Mouse (Mus musculus) hindbrain, embryonic 11.5 days (tissue): ENCODE results near the gene Tex22. TPM values are rescaled to one million over a fixed set of nuclear protein-coding genes. Genes with fewer than 3 reads are reported as not detected.

Experiments
- ATAC-seq: fragments of 200-750 bp; cut with Nextera tagmentation; 2 replicates; pipeline ENCODE4 v1.8.0; 2017; ENCODE audit warnings: mild to moderate bottlenecking, moderate TSS enrichment, moderate library complexity; ENCODE audit not compliant: low FRiP score
- DNase-seq: peaks from one replicate; pipeline ENCODE4 v3.0.0-alpha.2; 2015; ENCODE audit warnings: low spot score
- H3K27ac ChIP-seq: fragments of 300-500 bp; sonication (generic); 2 replicates; pipeline ENCODE4 v1.5.1; 2014; ENCODE audit warnings: mild to moderate bottlenecking, low read depth, low read length
- H3K27me3 ChIP-seq: fragments of 300-500 bp; sonication (generic); 2 replicates; pipeline ENCODE4 v1.6.1; 2014; ENCODE audit warnings: mild to moderate bottlenecking, low read length, moderate library complexity, mixed read lengths; ENCODE audit not compliant: control insufficient read depth, insufficient read depth
- H3K36me3 ChIP-seq: fragments of 300-500 bp; sonication (generic); 2 replicates; pipeline ENCODE4 v1.6.1; 2014; ENCODE audit warnings: mild to moderate bottlenecking, low read length, moderate library complexity, mixed read lengths; ENCODE audit not compliant: control insufficient read depth, insufficient read depth
- H3K4me1 ChIP-seq: fragments of 300-500 bp; sonication (generic); replicated peaks from 2 replicates; pipeline ENCODE4 v1.6.1; 2014; ENCODE audit warnings: low read length, mixed read lengths; ENCODE audit not compliant: control insufficient read depth, insufficient read depth
- H3K4me2 ChIP-seq: fragments of 300-500 bp; sonication (generic); replicated peaks from 2 replicates; pipeline ENCODE4 v1.6.1; 2014; ENCODE audit warnings: mild to moderate bottlenecking, low read depth, low read length
- H3K4me3 ChIP-seq: fragments of 300-500 bp; sonication (generic); 2 replicates; pipeline ENCODE4 v1.5.1; 2014; ENCODE audit warnings: low read depth, low read length
- H3K9ac ChIP-seq: fragments of 300-500 bp; sonication (generic); 2 replicates; pipeline ENCODE4 v1.6.1; 2014; ENCODE audit warnings: low read depth, low read length
- H3K9me3 ChIP-seq: fragments of 300-500 bp; sonication (generic); 2 replicates; pipeline ENCODE4 v1.6.1; 2016; ENCODE audit warnings: low read length; ENCODE audit not compliant: control insufficient read depth
- WGBS: fragments of 180-500 bp; shearing (Covaris S2); extraction: QIAGEN DNeasy Blood & Tissue Kit; methylation state at CpG from one replicate; pipeline ENCODE4 v1.1.7; 2014; 5-methylcytosine and 5-hydroxymethylcytosine counted together
- polyA plus RNA-seq: library from polyadenylated mRNA; unstranded; fragments of >200 nt; fragmentation: Nextera tagmentation; extraction: Ambion mirVana; gene quantifications from 2 replicates; pipeline ENCODE4 v1.2.1, GENCODE M21; 2014

Tex22 gene
- polyA plus RNA-seq, 1 experiment from 2014 or later, result 0.26 TPM

DNA sequence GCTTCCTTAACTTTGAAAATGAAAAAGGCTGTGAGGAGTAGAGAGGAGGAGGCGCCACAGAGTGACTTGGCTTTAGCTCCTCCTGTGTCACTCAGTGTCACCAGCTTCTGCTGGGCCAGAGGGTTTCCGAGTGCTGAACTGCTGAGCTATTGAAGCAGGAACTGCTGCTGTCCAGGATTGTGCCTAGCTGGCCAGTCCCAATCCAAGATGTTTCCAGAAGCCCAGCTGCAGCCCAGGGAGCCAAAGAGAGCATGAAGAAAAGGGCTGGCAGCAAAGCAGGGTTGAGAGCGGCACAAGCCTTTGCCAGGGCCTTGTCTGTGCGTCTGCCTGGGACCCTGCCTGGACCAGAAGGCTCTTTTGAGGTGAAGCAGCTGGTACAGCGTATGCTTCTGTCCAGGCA lies 26.2 kb upstream of the Tex22 start:
- ATAC-seq, result no peak
- Histone ChIP-seq H3K4me1 (no peaks in the 10 kb centered on the region), H3K27me3 (no peaks in the 10 kb centered on the region), H3K9ac (no peak overlapping the region), H3K36me3 (peaks cover 6% of the 10 kb centered on the region; the same call in 1 of the 2 replicates), H3K27ac (no peak overlapping the region), H3K4me2 (no peak overlapping the region), H3K4me3 (no peak overlapping the region), H3K9me3 (no peaks in the 10 kb centered on the region)
- DNase-seq, result no peak
- 94% methylated on average over 5 of the region's 5 CpGs for WGBS

DNA sequence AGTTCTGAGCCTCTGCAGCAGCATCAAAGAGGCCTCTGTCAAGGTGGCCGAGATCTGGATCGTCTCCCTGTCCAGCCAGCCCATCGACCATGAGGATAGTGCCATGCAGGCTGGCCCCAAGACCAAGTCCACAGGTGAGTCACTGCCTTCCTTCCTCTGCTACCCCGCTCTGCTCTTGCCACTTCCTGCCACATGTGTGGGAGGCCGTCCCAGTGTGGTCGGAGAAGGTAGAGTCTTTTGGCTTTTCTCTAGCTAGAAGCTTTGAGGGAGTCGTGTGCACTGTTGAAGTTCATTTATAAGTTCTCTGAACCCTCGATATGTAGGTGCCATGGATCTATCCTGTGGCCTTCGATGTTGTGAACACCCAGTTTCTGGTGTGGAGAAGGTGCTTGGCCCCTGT lies 24.5 kb upstream of the Tex22 start:
- Histone ChIP-seq H3K36me3 (peaks cover 6% of the 10 kb centered on the region; the same call in 1 of the 2 replicates), H3K4me3 (no peak overlapping the region), H3K27ac (no peak overlapping the region), H3K9me3 (no peaks in the 10 kb centered on the region), H3K4me2 (no peak overlapping the region), H3K27me3 (no peaks in the 10 kb centered on the region), H3K9ac (no peak overlapping the region), H3K4me1 (no peaks in the 10 kb centered on the region)
- ATAC-seq (no peak), DNase-seq (no peak)
- 90% methylated on average over 9 of the region's 9 CpGs for WGBS

DNA sequence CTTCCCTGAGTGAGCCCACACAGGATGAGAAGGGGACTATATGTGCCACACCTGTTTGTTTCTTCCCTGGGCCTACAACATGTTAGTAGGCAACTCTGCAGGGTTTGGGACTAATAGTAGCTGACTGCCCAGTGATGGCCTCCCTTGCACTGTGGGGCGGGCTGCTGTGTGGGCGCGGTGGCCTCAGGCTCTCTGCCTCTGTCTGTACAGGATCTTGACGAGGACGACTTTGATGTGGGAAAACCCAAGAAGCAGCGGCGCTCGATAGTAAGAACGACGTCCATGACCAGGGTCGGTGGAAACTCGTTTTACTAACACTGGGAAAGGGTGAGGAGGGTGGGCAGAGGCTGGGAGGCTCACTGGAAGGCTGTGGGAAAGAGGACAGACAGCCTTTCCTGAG lies 23.6 kb upstream of the Tex22 start:
- H3K4me1 ChIP-seq, result no peaks in the 10 kb centered on the region
- no peak overlapping the region for H3K27ac ChIP-seq
- ATAC-seq, result no peak
- no peak overlapping the region for H3K4me3 ChIP-seq
- no peak overlapping the region for H3K9ac ChIP-seq
- H3K27me3 ChIP-seq, result no peaks in the 10 kb centered on the region
- no peaks in the 10 kb centered on the region for H3K9me3 ChIP-seq
- DNase-seq, result no peak
- 89% methylated on average over 12 of the region's 12 CpGs for WGBS
- no peak overlapping the region for H3K4me2 ChIP-seq
- H3K36me3 ChIP-seq, result peaks cover 6% of the 10 kb centered on the region; the same call in 1 of the 2 replicates

DNA sequence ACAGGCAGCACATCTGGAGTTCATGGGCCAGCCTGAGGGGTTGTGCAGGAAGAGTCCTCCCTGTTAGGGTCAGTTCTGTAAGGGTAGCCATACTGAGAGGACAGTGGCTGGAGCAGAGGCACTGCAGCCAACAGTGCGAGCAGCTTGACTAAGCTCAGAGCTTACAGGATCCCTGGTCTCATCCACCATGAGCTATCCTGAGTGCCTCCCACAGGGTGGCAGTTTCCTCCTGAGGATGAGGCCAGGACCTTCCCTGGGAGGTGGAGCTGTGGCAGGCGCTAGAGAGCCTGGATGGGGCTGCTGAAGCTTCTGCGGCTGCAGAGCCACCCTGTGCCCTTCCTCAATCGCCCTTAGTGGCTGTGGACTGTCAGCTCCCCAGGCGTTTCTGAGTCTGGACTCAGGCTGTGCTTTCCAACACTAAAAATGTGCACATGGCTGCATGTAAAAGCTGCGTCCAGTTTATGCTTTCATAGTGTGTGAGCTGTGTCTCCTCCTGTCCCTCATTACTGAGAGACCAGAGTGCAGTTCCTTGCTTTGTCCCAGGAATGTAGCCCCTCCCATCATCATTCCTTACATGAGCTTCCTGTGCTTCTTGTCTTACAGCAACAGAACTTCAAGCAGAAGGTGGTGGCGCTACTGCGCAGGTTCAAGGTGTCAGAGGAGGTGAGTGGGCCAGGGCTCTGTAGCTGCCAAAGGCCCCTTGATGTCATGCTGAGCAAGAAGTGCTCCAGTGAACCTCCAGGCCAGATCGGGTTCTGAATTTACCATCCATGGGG lies 22.5 kb upstream of the Tex22 start:
- DNase-seq, result no peak
- H3K9me3 ChIP-seq, result no peaks in the 10 kb centered on the region
- H3K9ac ChIP-seq, result no peak overlapping the region
- no peak for ATAC-seq
- H3K36me3 ChIP-seq, result peaks cover 6% of the 10 kb centered on the region; the same call in 1 of the 2 replicates
- 56% methylated on average over 9 of the region's 9 CpGs for WGBS
- H3K4me1 ChIP-seq, result no peaks in the 10 kb centered on the region
- H3K27ac ChIP-seq, result no peak overlapping the region
- no peaks in the 10 kb centered on the region for H3K27me3 ChIP-seq
- no peak overlapping the region for H3K4me2 ChIP-seq
- no peak overlapping the region for H3K4me3 ChIP-seq

DNA sequence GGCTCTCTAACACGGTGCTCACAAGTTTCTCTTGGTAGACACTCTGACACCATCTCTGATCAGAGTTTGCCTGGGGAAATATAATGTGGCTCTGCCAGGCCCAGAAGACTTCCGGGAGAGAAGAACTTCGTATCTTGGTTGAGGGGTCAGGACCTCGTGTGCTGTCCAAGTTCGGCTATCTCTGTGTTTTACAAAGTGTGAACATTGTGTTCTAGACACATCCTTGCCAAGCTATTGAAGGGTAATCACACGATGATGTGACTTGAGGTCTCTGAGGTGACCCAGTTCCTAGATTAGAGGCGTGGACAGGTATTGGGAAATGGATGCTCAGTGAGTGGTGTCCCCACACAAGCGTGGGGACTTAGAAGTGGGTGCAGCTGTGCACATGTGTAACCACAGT lies 18.2 kb upstream of the Tex22 start:
- Histone ChIP-seq H3K4me2 (no peak overlapping the region), H3K36me3 (peaks cover 18% of the 10 kb centered on the region; the same call in 1 of the 2 replicates)

DNA sequence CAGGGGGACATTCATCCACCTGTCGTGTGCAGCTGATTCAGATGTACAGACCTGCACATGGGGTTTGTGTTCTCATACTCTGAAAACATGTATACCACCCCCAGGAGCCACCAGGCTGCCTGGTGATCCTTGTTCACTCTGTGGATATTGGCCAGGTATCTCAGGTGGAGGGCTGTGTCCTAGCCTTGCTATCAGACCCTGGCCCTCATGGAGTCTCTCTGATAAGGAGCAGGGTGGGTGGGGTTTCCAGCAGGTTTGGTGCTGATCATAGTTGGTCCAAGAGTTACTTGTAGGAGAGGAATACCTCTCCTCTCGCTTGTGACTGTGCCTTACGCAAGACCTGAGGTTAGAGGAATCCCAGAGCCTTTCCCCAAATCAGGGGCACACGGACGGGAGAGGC lies 14.1 kb upstream of the Tex22 start:
- no peak overlapping the region for H3K4me2 ChIP-seq
- DNase-seq, result no peak
- no peaks in the 10 kb centered on the region for H3K27me3 ChIP-seq
- no peak overlapping the region for H3K4me3 ChIP-seq
- H3K9ac ChIP-seq, result no peak overlapping the region
- H3K4me1 ChIP-seq, result no peaks in the 10 kb centered on the region
- no peak for ATAC-seq
- 95% methylated on average over 5 of the region's 5 CpGs for WGBS
- H3K36me3 ChIP-seq, result peaks cover 20% of the 10 kb centered on the region; the same call in 1 of the 2 replicates
- H3K27ac ChIP-seq, result no peak overlapping the region
- H3K9me3 ChIP-seq, result no peaks in the 10 kb centered on the region

More for the DNA sequence above, 18.2 kb upstream of the Tex22 start:
- no peak overlapping the region for H3K4me3 ChIP-seq
- WGBS, result 90% methylated on average over 8 of the region's 8 CpGs
- ATAC-seq (no peak), DNase-seq (no peak)
- no peak overlapping the region for H3K9ac ChIP-seq
- H3K27ac ChIP-seq, result no peak overlapping the region
- H3K9me3 ChIP-seq, result no peaks in the 10 kb centered on the region
- no peaks in the 10 kb centered on the region for H3K27me3 ChIP-seq
- H3K4me1 ChIP-seq, result no peaks in the 10 kb centered on the region

DNA sequence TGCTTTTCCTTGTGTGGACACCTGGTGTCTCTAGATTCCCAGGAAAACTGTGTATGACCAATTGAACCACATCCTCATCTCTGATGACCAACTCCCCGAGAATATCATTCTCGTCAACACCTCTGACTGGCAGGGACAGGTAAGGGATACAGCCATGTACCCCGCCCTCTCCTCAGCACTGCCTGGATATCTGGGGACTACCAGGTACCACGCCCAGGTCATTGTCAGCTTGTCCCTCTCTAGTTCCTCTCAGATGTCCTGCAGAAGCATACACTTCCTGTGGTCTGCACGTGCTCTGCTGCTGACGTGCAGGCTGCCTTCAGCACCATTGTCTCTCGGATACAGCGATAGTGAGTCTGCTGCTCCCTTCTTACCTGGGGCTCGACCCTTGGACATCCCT lies 12.7 kb upstream of the Tex22 start:
- no peak overlapping the region for H3K4me2 ChIP-seq
- no peak overlapping the region for H3K27ac ChIP-seq
- no peak overlapping the region for H3K4me3 ChIP-seq
- WGBS, result 95% methylated on average over 9 of the region's 9 CpGs
- DNase-seq (no peak), ATAC-seq (no peak)
- H3K9ac ChIP-seq, result no peak overlapping the region
- no peaks in the 10 kb centered on the region for H3K27me3 ChIP-seq
- H3K9me3 ChIP-seq, result no peaks in the 10 kb centered on the region
- peaks cover 20% of the 10 kb centered on the region; the same call in 1 of the 2 replicates for H3K36me3 ChIP-seq
- H3K4me1 ChIP-seq, result no peaks in the 10 kb centered on the region

DNA sequence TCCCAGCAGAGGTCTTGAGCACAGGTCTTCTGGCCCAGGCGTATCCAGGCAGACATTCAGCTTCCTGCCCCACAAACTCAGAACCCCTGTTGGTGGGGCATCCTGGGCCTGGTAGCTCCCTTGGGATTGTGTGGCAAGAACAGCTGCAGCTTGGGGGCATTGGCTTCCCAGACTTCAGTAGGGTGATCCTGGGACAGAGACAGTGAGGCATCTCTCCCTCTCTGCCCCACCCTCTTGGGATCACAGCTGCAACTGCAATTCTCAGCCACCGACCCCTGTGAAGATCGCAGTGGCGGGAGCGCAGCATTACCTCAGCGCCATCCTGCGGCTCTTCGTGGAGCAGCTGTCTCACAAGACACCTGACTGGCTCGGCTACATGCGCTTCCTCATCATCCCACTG lies 12.1 kb upstream of the Tex22 start:
- no peaks in the 10 kb centered on the region for H3K27me3 ChIP-seq
- no peak overlapping the region for H3K4me2 ChIP-seq
- H3K4me3 ChIP-seq, result no peak overlapping the region
- H3K4me1 ChIP-seq, result no peaks in the 10 kb centered on the region
- 87% methylated on average over 10 of the region's 10 CpGs for WGBS
- ATAC-seq, result no peak
- no peak for DNase-seq
- H3K27ac ChIP-seq, result no peak overlapping the region
- H3K9ac ChIP-seq, result no peak overlapping the region
- no peaks in the 10 kb centered on the region for H3K9me3 ChIP-seq
- peaks cover 19% of the 10 kb centered on the region; the same call in 1 of the 2 replicates for H3K36me3 ChIP-seq

DNA sequence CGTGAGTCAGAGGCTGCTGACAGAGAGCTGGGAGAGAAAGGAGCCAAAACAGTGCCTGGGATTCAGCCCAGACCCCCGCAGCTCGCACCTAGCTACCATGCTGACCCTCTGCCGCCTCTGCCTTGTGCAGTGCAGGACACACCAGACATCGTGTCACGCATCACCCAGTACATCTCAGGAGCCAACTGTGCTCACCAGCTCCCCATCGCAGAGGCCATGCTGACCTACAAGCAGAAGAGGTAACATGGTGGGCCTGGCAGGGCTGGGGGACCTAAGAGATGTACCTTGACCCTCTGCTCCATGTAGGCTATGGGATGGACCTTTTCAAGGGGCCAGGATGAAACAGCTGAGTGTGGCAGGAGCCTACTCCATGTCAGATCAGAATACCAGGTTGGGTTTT lies 10.6 kb upstream of the Tex22 start:
- H3K9ac ChIP-seq, result no peak overlapping the region
- no peaks in the 10 kb centered on the region for H3K9me3 ChIP-seq
- no peak overlapping the region for H3K4me2 ChIP-seq
- H3K27me3 ChIP-seq, result no peaks in the 10 kb centered on the region
- 90% methylated on average over 7 of the region's 7 CpGs for WGBS
- no peak for DNase-seq
- peaks cover 13% of the 10 kb centered on the region; the same call in 1 of the 2 replicates for H3K36me3 ChIP-seq
- H3K4me3 ChIP-seq, result no peak overlapping the region
- H3K27ac ChIP-seq, result no peak overlapping the region
- ATAC-seq, result no peak
- no peaks in the 10 kb centered on the region for H3K4me1 ChIP-seq
